Mouse (Mus musculus): ENCODE measurements around the gene Pcdh10. TPM values are rescaled to one million over a fixed set of nuclear protein-coding genes. Genes with fewer than 3 reads are reported as not detected.

The Pcdh10 gene
- total RNA-seq (2023) = not detected in 4 replicates

DNA sequence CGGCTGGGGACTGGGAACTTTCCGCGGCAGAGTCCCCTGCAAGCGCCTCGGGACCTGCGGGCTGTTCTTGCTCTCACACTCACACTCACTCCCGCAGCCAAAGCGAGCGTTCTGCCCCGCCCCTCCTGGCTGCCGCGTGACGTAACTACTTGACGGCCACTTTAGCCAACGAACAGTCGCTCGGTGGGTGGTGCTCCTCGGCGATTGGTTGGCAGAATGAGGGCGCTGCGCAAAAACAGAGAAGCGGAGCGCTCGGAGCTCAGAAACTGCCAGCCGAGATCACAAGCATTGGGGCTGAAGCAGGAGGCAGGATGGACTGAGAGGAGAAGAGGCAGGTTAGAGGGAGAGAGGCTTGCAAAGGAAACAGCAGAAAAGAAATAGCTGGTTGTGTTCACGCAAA, at the start of gene Pcdh10:
Pcdh10 (plus strand) TSS at position 254 of the 400 bp plus-strand sequence.

